Mouse (Mus musculus): ENCODE measurements at regions not wholly inside any gene's neighbourhood (a gene's known extent, or its start where the extent isn't known, plus 50 kb on each side); places are given as distances from the start of the nearest gene placed in this dataset.

GRCm38 (mm10) chr3:12246145-12246544 lies 1910.7 kb upstream of the Gm38303 start:
- TF ChIP-seq CTCF (IDR thresholded peaks at IDR 0.05; ENCODE audit: control insufficient read depth, insufficient read depth, insufficient read length): no peak
- no peak for TF ChIP-seq CEBPB (IDR thresholded peaks at IDR 0.05; ENCODE audit: low read depth)
- TF ChIP-seq MAX (IDR thresholded peaks at IDR 0.05): no peak
- no peak for TF ChIP-seq MYOD1 (IDR thresholded peaks at IDR 0.05; ENCODE audit: control insufficient read depth, insufficient read length, low read depth)
- TF ChIP-seq USF1 (IDR thresholded peaks at IDR 0.05; ENCODE audit: low read depth): no peak
